In the genomic region with DNA sequence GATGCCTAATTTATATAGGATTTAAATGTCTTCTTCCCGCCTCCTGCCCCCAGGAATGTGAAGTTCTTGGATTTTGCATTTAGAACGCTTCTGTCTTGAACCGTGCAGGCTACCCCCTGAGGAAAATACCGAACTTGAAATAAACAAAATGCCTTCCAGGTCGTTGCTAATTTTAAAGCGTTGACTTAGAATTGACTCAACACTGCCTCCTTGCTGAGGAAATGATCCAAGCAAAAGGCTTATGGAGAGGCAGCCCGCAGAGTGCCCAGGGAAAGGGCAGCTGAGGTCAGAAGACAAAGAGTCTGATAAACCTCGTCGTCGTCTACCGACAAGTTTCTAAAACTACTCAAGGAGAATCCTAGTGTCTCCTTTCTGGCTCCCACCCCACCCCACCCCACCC, we compare ENCODE assay signal across 11 mouse cellular contexts. TPM values are rescaled to one million over a fixed set of nuclear protein-coding genes. Genes with fewer than 3 reads are reported as not detected.
DNase-seq lines count a peak whose midpoint lies in the region; TF ChIP-seq lines count a peak whose summit lies in the region.
"Had no signal": no experiment of that assay in that cellular context is flagged by ENCODE, and none has a peak within 500 bp of the region (broad histone marks: within the 10 kb centered on the region; RNA-seq: fewer than 3 reads in every experiment).

No protein-coding gene starts in this region.

- peak overlapping the region; percentile 90 for H3K27ac ChIP-seq in heart, adult 2 months
- H3K27ac ChIP-seq: limb, embryonic 13.5 days had no signal

- intact Hi-C loops in heart, adult 2 months (cut with DNase I), result loop anchor here (5.0 to 10.0 kb wide), 3 partner anchors 85 to 862 kb away; a partner anchor contains a TSS
- intact Hi-C loops in heart, postnatal 25 days (cut with DNase I), result no loop called here

- H3K27me3 ChIP-seq in heart, adult 2 months (ENCODE audit: control insufficient read depth, insufficient read depth, low read length), result no peaks in the 10 kb centered on the region
- H3K27me3 ChIP-seq: limb, embryonic 13.5 days; Patski had no signal

- 9% methylated on average over 11 of the region's 11 CpGs for WGBS in heart, adult 2 months

- DNase-seq in heart, adult 2 months, result no peak
- DNase-seq in heart, postnatal 25 days (ENCODE audit: low spot score), result no peak
- DNase-seq in 3T3-L1 (ENCODE audit: low read depth, low spot score), result peak; percentile 51
- DNase-seq in brain, adult 2 months (ENCODE audit: low read depth, low spot score), result peak; percentile 56
- DNase-seq in heart, postnatal 4 days, result peak; percentile 70
- no peak for DNase-seq in spleen, postnatal 4 days (ENCODE audit: low spot score in 2 of 2)
- DNase-seq in adipocyte (ENCODE audit: low spot score), result no peak
- DNase-seq in layer of hippocampus, postnatal 36 days, result no peak
- DNase-seq: thymus, postnatal 4 days had no signal

- H3K9ac ChIP-seq in heart, adult 2 months (ENCODE audit: low read depth, low read length), result no peak overlapping the region
- H3K9ac ChIP-seq: limb, embryonic 13.5 days had no signal

- TF ChIP-seq EP300 in heart, adult 2 months (IDR thresholded peaks at IDR 0.05; ENCODE audit: insufficient read depth, low read depth, low read length), result 0 out of 2 replicates have a peak, but pooled peaks have one; percentile 26

- H3K79me2 ChIP-seq in heart, adult 2 months (replicated peaks; ENCODE audit: control insufficient read depth, insufficient read depth, low read length), result no peaks in the 10 kb centered on the region

- no peak overlapping the region; the same call in 1 of the 2 replicates for H3K4me3 ChIP-seq in heart, adult 2 months
- H3K4me3 ChIP-seq: limb, embryonic 13.5 days had no signal

- peaks cover 11% of the 10 kb centered on the region for H3K4me1 ChIP-seq in heart, adult 2 months (ENCODE audit: control insufficient read depth, insufficient read depth, low read length)

- no peak for TF ChIP-seq POLR2A in heart, adult 2 months (IDR thresholded peaks at IDR 0.05; ENCODE audit: insufficient read depth, low read depth, low read length)

- peak; percentile 75 for TF ChIP-seq CTCF in heart, adult 2 months (IDR thresholded peaks at IDR 0.05)

- no peaks in the 10 kb centered on the region for H3K36me3 ChIP-seq in heart, adult 2 months (ENCODE audit: control insufficient read depth, insufficient read depth, low read length)
- H3K36me3 ChIP-seq: limb, embryonic 13.5 days had no signal

RNA-seq across cellular contexts. Expression of a gene that starts 2.7 kb away (rescaled TPM):
- total RNA-seq in heart, adult 2 months (2021), result 1,000 to 10,000 TPM in 1 of 2 experiments, 100 to 1,000 TPM in 1; 956 to 1,224 TPM
- 575 and 746 TPM in 2 replicates for polyA plus RNA-seq in heart, adult 2 months (2012; rRNA removed)
- 1,000 to 10,000 TPM in 1 of 2 experiments, 100 to 1,000 TPM in 1; 915 to 1,100 TPM for total RNA-seq in heart, postnatal 25 days (2021)
- total RNA-seq in heart, postnatal 4 days (2021), result 100 to 1,000 TPM; 341 to 353 TPM
- total RNA-seq in layer of hippocampus, postnatal 36 days (2021), result 100 to 1,000 TPM; 308 to 355 TPM

Comparison
In these comparisons a context has a peak if more than half of its experiments do, and no peak if none do; other contexts are left out.
1. DNase-seq: peak in 3T3-L1 (single experiment), brain, adult 2 months (single experiment) and heart, postnatal 4 days (single experiment); none in heart, adult 2 months (0 of 2), heart, postnatal 25 days (single experiment), spleen, postnatal 4 days (0 of 2), adipocyte (single experiment) and layer of hippocampus, postnatal 36 days (0 of 2).